Mouse (Mus musculus) liver, embryonic 11.5 days (tissue): ENCODE data around the gene 2010003K11Rik. TPM values are rescaled to one million over a fixed set of nuclear protein-coding genes. Genes with fewer than 3 reads are reported as not detected.
"Not testable (repeated sequence)": the region's sequence is repeated elsewhere in the genome, so short reads cannot be mapped to it uniquely, and the experiment has no call there.

Experiments used
- ATAC-seq: fragments of 200-750 bp; cut with Nextera tagmentation; replicated peaks from 2 replicates; pipeline ENCODE4 v1.8.0; 2017; ENCODE audit warnings: moderate number of reproducible peaks, mild to moderate bottlenecking, moderate TSS enrichment, moderate library complexity; ENCODE audit not compliant: low FRiP score
- DNase-seq: peaks from one replicate; pipeline ENCODE4 v3.0.0-alpha.2; 2017; ENCODE audit warnings: low spot score
- H3K27ac ChIP-seq: fragments of 300-500 bp; sonication (generic); 2 replicates; pipeline ENCODE4 v1.5.1; 2014; ENCODE audit warnings: mild to moderate bottlenecking, low read depth, low read length, control low read depth
- H3K27me3 ChIP-seq: fragments of 300-500 bp; sonication (generic); replicated peaks from 2 replicates; pipeline ENCODE4 v1.6.1; 2014; ENCODE audit warnings: low read length, mixed read lengths; ENCODE audit not compliant: control insufficient read depth, insufficient read depth
- H3K36me3 ChIP-seq: fragments of 300-500 bp; sonication (generic); 2 replicates; pipeline ENCODE4 v1.6.1; 2014; ENCODE audit warnings: mild to moderate bottlenecking, low read length, moderate library complexity, mixed read lengths; ENCODE audit not compliant: control insufficient read depth, insufficient read depth
- H3K4me1 ChIP-seq: fragments of 300-500 bp; sonication (generic); replicated peaks from 2 replicates; pipeline ENCODE4 v1.6.1; 2014; ENCODE audit warnings: low read length, mixed read lengths; ENCODE audit not compliant: control insufficient read depth, insufficient read depth
- H3K4me2 ChIP-seq: fragments of 300-500 bp; sonication (generic); 2 replicates; pipeline ENCODE4 v1.6.1; 2014; ENCODE audit warnings: mild to moderate bottlenecking, control low read depth, moderate library complexity
- H3K4me3 ChIP-seq: fragments of 300-500 bp; sonication (generic); 2 replicates; pipeline ENCODE4 v1.5.1; 2014; ENCODE audit warnings: low read depth, low read length, control low read depth
- H3K9ac ChIP-seq: fragments of 300-500 bp; sonication (generic); 2 replicates; pipeline ENCODE4 v1.6.1; 2014; ENCODE audit warnings: low read depth, low read length, control low read depth
- H3K9me3 ChIP-seq: fragments of 300-500 bp; sonication (generic); 2 replicates; pipeline ENCODE4 v1.6.1; 2016; ENCODE audit warnings: low read length, inconsistent platforms, mixed read lengths; ENCODE audit not compliant: control insufficient read depth
- WGBS: fragments of 180-500 bp; shearing (Covaris S2); extraction: QIAGEN DNeasy Blood & Tissue Kit; methylation state at CpG from one replicate; pipeline ENCODE4 v1.1.7; 2014; 5-methylcytosine and 5-hydroxymethylcytosine counted together
- polyA plus RNA-seq: library from polyadenylated mRNA; unstranded; fragments of >200 nt; fragmentation: Nextera tagmentation; extraction: Ambion mirVana; gene quantifications from 2 replicates; pipeline ENCODE4 v1.2.1, GENCODE M21; 2014

The 2010003K11Rik gene
- polyA plus RNA-seq, 1 experiment from 2014 or later: 0.14 TPM

GRCm38 (mm10) chr19:4455071-4455800, 43.1 kb downstream of the 2010003K11Rik start:
- no peaks in the 10 kb centered on the region; the same call in none of the 2 replicates for H3K4me1 ChIP-seq

GRCm38 (mm10) chr19:4454040-4454439, 44.3 kb downstream of the 2010003K11Rik start:
- not testable (repeated sequence) for H3K9me3 ChIP-seq, H3K27me3 ChIP-seq, ATAC-seq, DNase-seq, H3K4me1 ChIP-seq, H3K36me3 ChIP-seq, H3K27ac ChIP-seq, H3K4me2 ChIP-seq, H3K9ac ChIP-seq, H3K4me3 ChIP-seq
- WGBS: 47% methylated on average over 1 of the region's 1 CpGs

More at GRCm38 (mm10) chr19:4455071-4455800, 43.1 kb downstream of the 2010003K11Rik start:
- H3K4me3 ChIP-seq: no peak overlapping the region
- H3K27me3 ChIP-seq: peaks cover 5% of the 10 kb centered on the region
- no peak overlapping the region for H3K4me2 ChIP-seq
- ATAC-seq: no peak
- WGBS: 81% methylated on average over 15 of the region's 15 CpGs
- no peaks in the 10 kb centered on the region for H3K36me3 ChIP-seq
- no peaks in the 10 kb centered on the region for H3K9me3 ChIP-seq
- no peak overlapping the region for H3K27ac ChIP-seq
- no peak overlapping the region for H3K9ac ChIP-seq
- DNase-seq: no peak

GRCm38 (mm10) chr19:4452525-4452924, 45.9 kb downstream of the 2010003K11Rik start:
- Histone ChIP-seq H3K27ac (no peak overlapping the region), H3K36me3 (no peaks in the 10 kb centered on the region), H3K4me2 (no peak overlapping the region), H3K9me3 (no peaks in the 10 kb centered on the region), H3K9ac (no peak overlapping the region), H3K27me3 (peaks cover 5% of the 10 kb centered on the region), H3K4me3 (no peak overlapping the region), H3K4me1 (no peaks in the 10 kb centered on the region; the same call in none of the 2 replicates)
- no peak for DNase-seq
- WGBS: 45% methylated on average over 4 of the region's 4 CpGs
- ATAC-seq: no peak

GRCm38 (mm10) chr19:4451965-4452364, 46.4 kb downstream of the 2010003K11Rik start:
- H3K27ac ChIP-seq: no peak overlapping the region
- ATAC-seq: no peak

GRCm38 (mm10) chr19:4451098-4451497, 47.3 kb downstream of the 2010003K11Rik start:
- H3K9ac ChIP-seq: no peak overlapping the region
- H3K4me1 ChIP-seq: no peaks in the 10 kb centered on the region; the same call in none of the 2 replicates
- ATAC-seq (no peak), DNase-seq (no peak)
- no peak overlapping the region for H3K27ac ChIP-seq
- H3K4me2 ChIP-seq: no peak overlapping the region
- H3K9me3 ChIP-seq: no peaks in the 10 kb centered on the region
- no peaks in the 10 kb centered on the region for H3K36me3 ChIP-seq
- no peak overlapping the region for H3K4me3 ChIP-seq
- peaks cover 5% of the 10 kb centered on the region for H3K27me3 ChIP-seq
- 57% methylated on average over 8 of the region's 8 CpGs for WGBS

More at GRCm38 (mm10) chr19:4451965-4452364, 46.4 kb downstream of the 2010003K11Rik start:
- H3K27me3 ChIP-seq: peaks cover 5% of the 10 kb centered on the region
- 31% methylated on average over 5 of the region's 5 CpGs for WGBS
- H3K9me3 ChIP-seq: no peaks in the 10 kb centered on the region
- no peak overlapping the region for H3K4me3 ChIP-seq
- no peak overlapping the region for H3K4me2 ChIP-seq
- DNase-seq: no peak
- no peak overlapping the region for H3K9ac ChIP-seq
- no peaks in the 10 kb centered on the region for H3K36me3 ChIP-seq
- H3K4me1 ChIP-seq: no peaks in the 10 kb centered on the region; the same call in none of the 2 replicates

GRCm38 (mm10) chr19:4450666-4451065, 47.7 kb downstream of the 2010003K11Rik start:
- H3K4me3 ChIP-seq: no peak overlapping the region
- H3K27me3 ChIP-seq: peaks cover 5% of the 10 kb centered on the region
- DNase-seq (no peak), ATAC-seq (no peak)
- no peaks in the 10 kb centered on the region for H3K36me3 ChIP-seq
- no peak overlapping the region for H3K9ac ChIP-seq
- WGBS: 56% methylated on average over 5 of the region's 5 CpGs
- no peak overlapping the region for H3K4me2 ChIP-seq
- no peaks in the 10 kb centered on the region; the same call in 1 of the 2 replicates for H3K4me1 ChIP-seq
- no peak overlapping the region for H3K27ac ChIP-seq
- no peaks in the 10 kb centered on the region for H3K9me3 ChIP-seq

- no peak overlapping the region for H3K9ac ChIP-seq
- no peaks in the 10 kb centered on the region; the same call in 1 of the 2 replicates for H3K27me3 ChIP-seq
- H3K4me1 ChIP-seq: no peaks in the 10 kb centered on the region
- H3K4me3 ChIP-seq: no peak overlapping the region
- 96% methylated on average over 9 of the region's 9 CpGs for WGBS
- no peak overlapping the region for H3K4me2 ChIP-seq
- no peak for DNase-seq
- H3K9me3 ChIP-seq: no peaks in the 10 kb centered on the region
- ATAC-seq: no peak
- no peak overlapping the region for H3K27ac ChIP-seq
- no peaks in the 10 kb centered on the region for H3K36me3 ChIP-seq
These were observed 49.2 kb downstream of the 2010003K11Rik start for GRCm38 (mm10) chr19:4449230-4449629.

GRCm38 (mm10) chr19:4447445-4447844, 50.9 kb downstream of the 2010003K11Rik start:
- DNase-seq (no peak), ATAC-seq (no peak)
- Histone ChIP-seq H3K27ac (no peak overlapping the region), H3K9ac (no peak overlapping the region), H3K9me3 (no peaks in the 10 kb centered on the region), H3K4me2 (no peak overlapping the region), H3K4me3 (no peak overlapping the region), H3K27me3 (no peaks in the 10 kb centered on the region), H3K4me1 (no peaks in the 10 kb centered on the region), H3K36me3 (no peaks in the 10 kb centered on the region)
- WGBS: 86% methylated on average over 9 of the region's 9 CpGs
